Mouse (Mus musculus) small intestine, adult 2 months (tissue): ENCODE results near the gene AC124108.1. TPM values are rescaled to one million over a fixed set of nuclear protein-coding genes. Genes with fewer than 3 reads are reported as not detected.
A peak's percentile ranks its signal among the peaks of the same experiment; 100 is the strongest.
"Not testable (repeated sequence)": the region's sequence is repeated elsewhere in the genome, so short reads cannot be mapped to it uniquely, and the experiment has no call there.

ENCODE experiments used
- H3K27ac ChIP-seq: fragments of 200-500 bp; 2 replicates; pipeline ENCODE4 v1.5.1; 2012; ENCODE audit warnings: low read depth, low read length, control low read depth, inconsistent platforms; ENCODE audit not compliant: insufficient read depth
- H3K27me3 ChIP-seq: fragments of 200-500 bp; 2 replicates; pipeline ENCODE4 v1.6.1; 2012; ENCODE audit warnings: mild to moderate bottlenecking, moderate library complexity, low read length, inconsistent platforms; ENCODE audit not compliant: control insufficient read depth, insufficient read depth
- H3K36me3 ChIP-seq: fragments of 200-500 bp; 2 replicates; pipeline ENCODE4 v1.6.1; 2012; ENCODE audit warnings: mild to moderate bottlenecking, low read length, control low read depth, inconsistent platforms; ENCODE audit not compliant: control insufficient read depth, insufficient read depth
- H3K4me1 ChIP-seq: fragments of 200-500 bp; 2 replicates; pipeline ENCODE4 v1.6.1; 2012; ENCODE audit warnings: low read length, inconsistent platforms, mixed read lengths; ENCODE audit not compliant: control insufficient read depth, insufficient read depth, insufficient read length
- H3K4me3 ChIP-seq: fragments of 200-500 bp; 2 replicates; pipeline ENCODE4 v1.5.1; 2012; ENCODE audit warnings: low read depth, mild to moderate bottlenecking, control low read depth, inconsistent platforms, low read length, moderate library complexity
- CTCF ChIP-seq: fragments of 200-500 bp; IDR thresholded peaks from 2 replicates; pipeline ENCODE4 v1.5.1; 2012; ENCODE audit warnings: low read depth, mild to moderate bottlenecking, control low read depth, inconsistent platforms, low read length, moderate library complexity, mixed read lengths; ENCODE audit not compliant: insufficient replicate concordance, insufficient read length; ENCODE audit errors: extremely low read depth
- POLR2A ChIP-seq: fragments of 200-500 bp; IDR thresholded peaks from 2 replicates; pipeline ENCODE4 v1.6.1; 2012; ENCODE audit warnings: low read depth, mild to moderate bottlenecking, control low read depth, inconsistent platforms, low read length, moderate library complexity
- WGBS: fragments of 180-500 bp; shearing (Covaris S2); methylation state at CpG from one replicate; pipeline ENCODE4 v1.1.7; 2018; 5-methylcytosine and 5-hydroxymethylcytosine counted together
- polyA plus RNA-seq: library from polyadenylated mRNA; depleted of rRNA; stranded (reverse); fragments of >200 nt; gene quantifications from 2 replicates; pipeline ENCODE4 v1.2.3, GENCODE M21; 2012

Gene AC124108.1
- polyA plus RNA-seq, 1 experiment = not detected

GRCm38 (mm10) chr1:132157016-132157781, 34.1 kb upstream of the AC124108.1 start:
- 0 out of 2 replicates have a peak, but pooled peaks cover 3% of the 10 kb centered on the region for H3K27me3 ChIP-seq
- no peak overlapping the region for H3K4me3 ChIP-seq
- TF ChIP-seq POLR2A = no peak
- peak; percentile 99 for TF ChIP-seq CTCF
- peaks cover 9% of the 10 kb centered on the region for H3K4me1 ChIP-seq
- H3K36me3 ChIP-seq = no peaks in the 10 kb centered on the region
- H3K27ac ChIP-seq = no peak overlapping the region
- 10% methylated on average over 14 of the region's 14 CpGs for WGBS

- H3K4me1 ChIP-seq = peaks cover 9% of the 10 kb centered on the region
- H3K27ac ChIP-seq = no peak overlapping the region
- no peak overlapping the region for H3K4me3 ChIP-seq
- H3K27me3 ChIP-seq = 0 out of 2 replicates have a peak, but pooled peaks cover 3% of the 10 kb centered on the region
- 33% methylated on average over 7 of the region's 7 CpGs for WGBS
- no peak for TF ChIP-seq POLR2A
- TF ChIP-seq CTCF = no peak
- H3K36me3 ChIP-seq = no peaks in the 10 kb centered on the region
Measured at GRCm38 (mm10) chr1:132157808-132158207, 33.4 kb upstream of the AC124108.1 start.

GRCm38 (mm10) chr1:132158741-132159140, 32.5 kb upstream of the AC124108.1 start:
- H3K4me1 ChIP-seq = peaks cover 9% of the 10 kb centered on the region
- H3K4me3 ChIP-seq = no peak overlapping the region
- H3K27ac ChIP-seq = no peak overlapping the region
- TF ChIP-seq POLR2A = no peak
- no peak for TF ChIP-seq CTCF
- 33% methylated on average over 2 of the region's 2 CpGs for WGBS
- no peaks in the 10 kb centered on the region for H3K36me3 ChIP-seq
- 0 out of 2 replicates have a peak, but pooled peaks cover 3% of the 10 kb centered on the region for H3K27me3 ChIP-seq

- 74% methylated on average over 4 of the region's 4 CpGs for WGBS
- H3K27me3 ChIP-seq = peaks cover 3% of the 10 kb centered on the region; the same call in 1 of the 2 replicates
- TF ChIP-seq POLR2A (no peak), CTCF (no peak)
- H3K4me1 ChIP-seq = peaks cover 9% of the 10 kb centered on the region
- no peaks in the 10 kb centered on the region for H3K36me3 ChIP-seq
- no peak overlapping the region for H3K27ac ChIP-seq
- H3K4me3 ChIP-seq = no peak overlapping the region
Measured at GRCm38 (mm10) chr1:132159681-132160080, 31.6 kb upstream of the AC124108.1 start.

- peaks cover 9% of the 10 kb centered on the region for H3K4me1 ChIP-seq
- no peak overlapping the region for H3K4me3 ChIP-seq
- no peak overlapping the region for H3K27ac ChIP-seq
- no peak for TF ChIP-seq POLR2A
- no peak for TF ChIP-seq CTCF
- peaks cover 3% of the 10 kb centered on the region; the same call in 1 of the 2 replicates for H3K27me3 ChIP-seq
- H3K36me3 ChIP-seq = no peaks in the 10 kb centered on the region
- WGBS = 56% methylated on average over 7 of the region's 7 CpGs
Measured at GRCm38 (mm10) chr1:132161211-132161880, 29.9 kb upstream of the AC124108.1 start.

- WGBS = 41% methylated on average over 9 of the region's 9 CpGs
- TF ChIP-seq CTCF = peak; percentile 34; the same call in 1 of the 2 replicates
- H3K36me3 ChIP-seq, H3K4me1 ChIP-seq, H3K27me3 ChIP-seq, H3K4me3 ChIP-seq, H3K27ac ChIP-seq: not testable (repeated sequence)
Measured at GRCm38 (mm10) chr1:132162618-132163017, 28.6 kb upstream of the AC124108.1 start.
